Mouse (Mus musculus): ENCODE data around the gene Rab3d.

The Rab3d gene

GRCm38 (mm10) chr9:21948790-21949189 is 30.8 kb upstream of the Rab3d start:
- no peak for TF ChIP-seq GATA4 (IDR thresholded peaks at IDR 0.05; ENCODE audit: insufficient replicate concordance, low read length)

DNA sequence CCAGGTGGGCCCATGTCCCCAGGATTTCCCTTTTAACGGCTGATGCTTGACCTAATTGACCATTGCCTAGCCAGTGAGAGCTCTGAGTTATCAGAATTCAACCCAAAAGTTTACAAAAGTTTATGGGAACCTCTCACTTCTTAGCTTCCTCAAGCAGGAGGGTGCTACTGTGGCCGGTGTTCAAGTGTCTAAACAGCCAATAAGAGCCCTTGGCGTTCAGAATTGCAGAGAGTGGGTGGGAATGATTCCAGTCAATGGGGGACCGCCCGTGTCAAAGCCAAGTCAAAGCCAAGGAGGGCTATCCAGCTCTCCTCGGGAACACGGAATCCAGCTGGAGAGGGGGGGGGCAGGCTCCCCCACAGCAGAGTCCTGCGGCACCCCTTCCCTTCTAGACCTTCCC is 30.2 kb upstream of the Rab3d start:
- TF ChIP-seq GATA4 (IDR thresholded peaks at IDR 0.05; ENCODE audit: insufficient replicate concordance, low read length): no peak

- TF ChIP-seq GATA4 (IDR thresholded peaks at IDR 0.05; ENCODE audit: insufficient replicate concordance, low read length): no peak
Observed at GRCm38 (mm10) chr9:21947540-21948130, 29.6 kb upstream of the Rab3d start.

DNA sequence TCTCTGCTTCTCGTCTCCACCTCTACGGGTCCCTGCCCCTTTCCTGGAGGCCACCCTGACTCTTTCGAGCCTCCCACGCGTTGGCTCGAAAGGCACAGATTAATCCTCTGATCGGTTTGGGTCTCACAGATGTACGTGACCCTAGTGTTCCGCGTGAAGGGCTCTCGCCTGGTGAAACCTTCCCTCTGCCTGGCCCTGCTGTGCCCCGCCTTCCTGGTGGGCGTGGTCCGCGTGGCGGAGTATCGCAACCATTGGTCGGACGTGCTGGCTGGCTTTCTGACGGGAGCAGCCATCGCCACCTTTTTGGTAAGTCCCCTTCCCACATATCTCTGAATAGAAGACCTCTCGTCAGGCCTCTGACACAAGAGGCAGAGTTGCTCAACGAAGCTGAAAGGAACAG is 26.3 kb upstream of the Rab3d start:
- no peak for TF ChIP-seq GATA4 (IDR thresholded peaks at IDR 0.05; ENCODE audit: insufficient replicate concordance, low read length)

DNA sequence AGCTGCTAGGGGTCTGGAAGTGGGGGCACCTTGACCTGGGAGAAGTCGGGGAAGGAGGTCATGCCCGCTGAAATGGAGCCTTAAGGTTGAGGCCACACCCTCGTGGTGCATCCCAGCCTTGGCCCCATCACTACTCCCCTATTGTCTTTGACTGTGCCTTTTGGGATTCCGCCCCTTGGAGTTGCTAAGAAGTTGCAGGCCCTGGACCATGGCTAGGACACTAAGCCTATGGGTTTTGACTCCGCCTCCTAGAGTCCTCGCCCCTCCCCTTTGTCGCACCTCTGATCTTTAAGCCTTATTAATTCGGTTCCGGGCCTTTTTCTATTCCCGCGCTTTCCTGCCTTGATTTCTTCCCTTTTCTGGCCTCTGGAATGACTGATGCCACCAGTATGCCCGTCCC is 25.6 kb upstream of the Rab3d start:
- no peak for TF ChIP-seq GATA4 (IDR thresholded peaks at IDR 0.05; ENCODE audit: insufficient replicate concordance, low read length)

GRCm38 (mm10) chr9:21943046-21943445 is 25.1 kb upstream of the Rab3d start:
- no peak for TF ChIP-seq GATA4 (IDR thresholded peaks at IDR 0.05; ENCODE audit: insufficient replicate concordance, low read length)

GRCm38 (mm10) chr9:21938234-21938855 is 20.4 kb upstream of the Rab3d start:
- no peak for TF ChIP-seq GATA4 (IDR thresholded peaks at IDR 0.05; ENCODE audit: insufficient replicate concordance, low read length)

DNA sequence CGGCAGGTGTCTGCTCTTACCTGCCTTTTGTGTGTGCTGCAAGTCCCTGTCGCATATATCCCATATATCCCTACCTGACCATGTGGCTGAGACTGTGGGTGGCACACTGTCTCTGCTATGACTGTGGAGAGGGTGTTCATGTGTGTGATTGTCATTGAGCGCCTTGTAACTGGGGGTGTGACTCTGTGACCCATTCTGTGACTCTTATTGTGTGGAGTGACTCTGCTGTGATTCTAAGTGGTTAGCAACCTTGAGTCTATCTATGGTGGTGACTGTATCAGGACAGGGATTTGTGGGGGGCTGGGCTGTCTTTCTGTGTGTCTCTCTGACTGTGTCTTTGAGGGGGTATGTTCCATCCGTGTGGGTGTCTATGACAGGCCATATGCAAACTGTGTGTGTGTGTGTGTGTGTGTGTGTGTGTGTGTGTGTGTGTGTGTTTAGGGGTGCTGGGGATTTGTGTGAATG is 19.8 kb upstream of the Rab3d start:
- no peak for TF ChIP-seq GATA4 (IDR thresholded peaks at IDR 0.05; ENCODE audit: insufficient replicate concordance, low read length)

- TF ChIP-seq GATA4 (IDR thresholded peaks at IDR 0.05; ENCODE audit: insufficient replicate concordance, low read length): no peak
Observed at GRCm38 (mm10) chr9:21936692-21937570, 18.9 kb upstream of the Rab3d start, which contains the start of gene Plppr2. Gene Plppr2 (plus strand): TSS chr9:21937033.

DNA sequence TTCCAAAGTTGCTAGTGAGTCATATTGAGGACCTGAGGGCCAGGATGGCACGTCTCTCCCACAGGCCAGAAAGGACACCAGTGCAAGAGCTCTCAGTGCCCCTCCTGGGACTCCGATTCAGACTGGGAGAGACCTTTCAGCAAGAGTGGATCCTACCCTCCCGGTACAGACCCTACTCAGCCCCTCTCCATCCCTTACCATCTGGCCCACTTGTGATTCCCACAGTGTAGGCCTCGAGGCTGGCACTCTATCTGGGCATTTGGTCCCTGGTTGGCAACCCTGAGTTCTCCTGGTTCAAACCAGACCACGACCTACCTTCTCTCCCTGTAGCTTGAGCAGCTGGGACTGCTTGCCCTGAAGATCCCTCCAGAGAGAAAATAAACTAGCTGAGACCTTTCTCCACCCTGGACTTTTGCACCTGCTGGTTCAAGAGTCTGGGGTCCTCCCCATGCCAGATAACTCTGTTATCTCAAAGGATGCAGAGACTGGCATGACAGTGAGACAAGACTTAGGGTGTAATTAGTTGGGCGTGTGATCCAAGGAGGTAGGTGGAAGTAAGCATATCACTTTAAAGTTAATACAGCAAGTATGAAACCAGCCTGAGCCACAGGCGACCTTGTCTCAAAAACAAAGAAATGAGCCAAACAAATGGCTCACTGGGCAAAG is 17.6 kb upstream of the Rab3d start:
- no peak for TF ChIP-seq GATA4 (IDR thresholded peaks at IDR 0.05; ENCODE audit: insufficient replicate concordance, low read length)

- no peak for TF ChIP-seq GATA4 (IDR thresholded peaks at IDR 0.05; ENCODE audit: insufficient replicate concordance, low read length)
Observed at GRCm38 (mm10) chr9:21934021-21934420, 16.0 kb upstream of the Rab3d start.

DNA sequence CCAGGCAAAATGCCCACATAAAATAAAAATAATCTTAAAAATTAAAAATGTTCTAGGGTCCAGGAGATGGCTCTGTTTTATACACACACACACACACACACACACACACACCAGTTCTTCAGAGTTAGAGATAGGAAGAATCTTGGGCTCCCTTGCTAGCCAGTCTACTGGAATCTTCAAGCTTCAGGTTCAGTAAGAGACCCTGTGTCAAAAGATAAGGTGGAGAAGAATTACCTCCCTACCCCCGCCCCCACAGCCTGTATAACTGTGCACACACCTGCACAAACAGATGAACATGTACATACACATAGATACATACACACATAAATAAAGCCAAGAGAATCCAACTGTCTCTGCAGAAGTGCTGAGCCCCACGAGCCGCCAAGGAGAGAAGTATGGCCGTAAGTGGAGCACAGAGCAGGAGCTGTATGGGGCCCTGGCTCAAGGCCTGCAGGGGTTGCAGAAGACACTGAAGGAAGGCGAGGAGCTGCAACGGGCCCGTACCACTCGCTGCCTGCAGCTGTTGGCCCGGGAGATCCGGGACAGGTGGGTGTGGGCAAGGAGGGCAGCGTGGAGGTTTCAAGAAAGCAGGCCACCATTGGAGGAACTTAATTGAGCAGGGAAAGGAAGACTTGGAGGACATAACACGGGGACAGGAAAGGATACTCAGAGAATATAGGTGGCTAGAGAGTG is 14.6 kb upstream of the Rab3d start:
- TF ChIP-seq GATA4 (IDR thresholded peaks at IDR 0.05; ENCODE audit: insufficient replicate concordance, low read length): no peak

GRCm38 (mm10) chr9:21932006-21932405 is 14.0 kb upstream of the Rab3d start:
- TF ChIP-seq GATA4 (IDR thresholded peaks at IDR 0.05; ENCODE audit: insufficient replicate concordance, low read length): no peak

DNA sequence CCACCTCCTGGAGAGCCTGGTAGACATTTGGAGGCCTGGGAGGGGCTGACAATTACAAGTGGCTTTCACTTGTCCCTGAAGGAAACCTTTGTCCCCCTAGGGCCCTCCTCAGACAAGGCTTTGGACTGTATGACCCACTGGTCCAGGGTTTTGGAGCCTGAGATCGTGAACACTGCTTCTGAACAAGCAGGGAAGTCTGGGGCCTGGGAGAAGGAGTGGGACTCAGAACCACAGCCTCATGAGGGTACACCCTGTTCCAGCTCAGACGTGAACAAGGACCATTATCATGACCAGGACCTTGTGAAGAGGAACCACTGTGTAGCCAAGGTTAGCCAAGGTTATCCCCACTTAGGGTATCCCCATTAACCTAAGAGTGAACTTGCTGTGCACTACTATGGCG is 11.2 kb upstream of the Rab3d start:
- no peak for TF ChIP-seq GATA4 (IDR thresholded peaks at IDR 0.05; ENCODE audit: insufficient replicate concordance, low read length)
